Mouse (Mus musculus): ENCODE results near the gene Kif27.

The Kif27 gene

GRCm38 (mm10) chr13:58275599-58275998, 83.3 kb downstream of the Kif27 start, which contains the start of gene Gkap1:
Gene Gkap1 (minus strand): TSS chr13:58275699.
- DNase-seq = no peak

GRCm38 (mm10) chr13:58275076-58275475, 83.8 kb downstream of the Kif27 start:
- no peak for DNase-seq

GRCm38 (mm10) chr13:58274259-58274991, 84.5 kb downstream of the Kif27 start:
- peak; percentile 83 to 88 for DNase-seq

- peak; percentile 42 to 51 for DNase-seq
These were observed 85.3 kb downstream of the Kif27 start for GRCm38 (mm10) chr13:58273411-58274258.

- DNase-seq = no peak
These were observed 92.1 kb downstream of the Kif27 start for GRCm38 (mm10) chr13:58266864-58267263.

- DNase-seq = no peak
These were observed 95.4 kb downstream of the Kif27 start for GRCm38 (mm10) chr13:58263546-58263945.

GRCm38 (mm10) chr13:58261674-58262073, 97.2 kb downstream of the Kif27 start:
- DNase-seq = no peak

- no peak for DNase-seq
These were observed 105.7 kb downstream of the Kif27 start for GRCm38 (mm10) chr13:58253268-58253667.

GRCm38 (mm10) chr13:58248957-58249356, 110.0 kb downstream of the Kif27 start:
- DNase-seq = no peak

Data from lung, postnatal 4 days (tissue).